Mouse (Mus musculus): ENCODE measurements around the gene Ccdc27. TPM values are rescaled to one million over a fixed set of nuclear protein-coding genes. Genes with fewer than 3 reads are reported as not detected.

The Ccdc27 gene
- polyA plus RNA-seq, 1 experiment from 2014 or later = 0.05 TPM

DNA sequence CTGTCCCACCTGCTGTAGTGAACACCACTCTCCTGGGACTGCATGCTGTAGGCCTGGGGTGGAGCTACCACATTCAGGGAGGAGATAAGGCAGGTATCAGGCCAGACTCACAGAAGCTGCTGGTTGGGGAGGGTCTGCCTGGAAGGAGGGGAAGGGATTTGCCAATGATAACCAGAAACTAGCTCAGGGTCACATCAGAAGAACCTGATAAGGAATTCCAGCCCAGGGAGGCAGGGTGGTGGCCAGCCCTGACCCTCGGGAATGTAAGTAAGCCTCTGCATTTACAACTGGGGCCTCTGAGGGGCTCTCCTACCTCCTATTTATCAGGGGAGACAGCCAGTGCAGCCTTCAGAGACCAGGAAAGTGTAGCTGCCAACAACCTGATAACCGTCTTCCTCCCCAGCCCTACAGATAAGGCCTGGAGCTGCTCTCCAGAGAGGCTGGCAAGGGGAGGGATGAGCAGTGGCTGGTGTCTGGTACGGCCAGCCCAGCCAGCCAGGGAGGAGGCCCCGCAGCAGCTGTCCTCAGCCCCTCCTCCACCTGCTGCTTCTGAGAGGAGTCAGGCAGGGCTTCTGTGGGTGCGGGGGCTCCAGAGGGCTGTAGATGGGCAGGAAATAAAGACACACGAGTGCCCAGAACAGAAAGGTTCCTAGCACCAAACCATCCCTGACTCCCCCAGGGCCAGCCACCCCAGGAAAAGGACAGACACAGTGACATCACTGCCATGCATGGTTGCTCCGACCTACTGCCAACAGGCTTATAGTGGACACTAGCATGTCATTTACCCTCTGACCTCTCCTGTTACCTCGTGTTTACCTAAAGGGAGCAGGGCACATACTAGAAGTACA lies 18.5 kb downstream of the Ccdc27 start:
- H3K27me3 ChIP-seq (ENCODE audit: insufficient read depth, low read length) = no peaks in the 10 kb centered on the region
- ATAC-seq (replicated peaks; ENCODE audit: low FRiP score, low read depth) = no peak
- H3K4me1 ChIP-seq (replicated peaks; ENCODE audit: insufficient read depth, low read length) = peaks cover 35% of the 10 kb centered on the region
- H3K27ac ChIP-seq = peak overlapping the region; percentile 88
- H3K9ac ChIP-seq (ENCODE audit: low read depth, low read length) = 0 out of 2 replicates have a peak overlapping the region, but pooled peaks have one; percentile 6
- DNase-seq (ENCODE audit: low spot score) = peak; percentile 25
- H3K36me3 ChIP-seq (ENCODE audit: insufficient read depth, low read length) = peaks cover 28% of the 10 kb centered on the region
- TF ChIP-seq CTCF (IDR thresholded peaks at IDR 0.05; ENCODE audit: low read depth) = no peak
- WGBS = 13% methylated on average over 8 of the region's 8 CpGs
- no peaks in the 10 kb centered on the region for H3K9me3 ChIP-seq (replicated peaks; ENCODE audit: low read length)
- peak overlapping the region; percentile 59; the same call in 1 of the 2 replicates for H3K4me2 ChIP-seq (ENCODE audit: low read length)
- H3K4me3 ChIP-seq (replicated peaks; ENCODE audit: low read depth, low read length) = no peak overlapping the region

DNA sequence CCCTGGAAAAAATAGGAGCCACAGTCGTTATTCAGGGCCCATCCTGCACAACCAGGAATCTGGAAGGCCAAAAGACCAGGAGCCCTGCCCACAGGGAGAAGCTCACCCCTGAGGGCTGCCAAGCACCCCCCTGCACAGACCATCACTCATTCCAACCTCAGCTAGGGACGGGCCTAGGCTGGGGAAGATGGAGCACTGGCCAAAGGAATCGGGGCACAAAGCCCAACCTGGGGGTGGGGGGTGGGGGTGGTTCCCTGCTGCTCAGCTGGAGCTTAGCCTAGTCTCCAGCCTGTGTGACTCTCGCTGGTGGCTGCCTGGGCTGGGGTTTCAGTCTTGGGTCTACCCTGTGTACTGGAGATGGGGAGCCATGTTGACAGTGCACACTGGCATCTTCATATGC lies 19.6 kb downstream of the Ccdc27 start:
- WGBS = 24% methylated on average over 4 of the region's 4 CpGs
- ATAC-seq (replicated peaks; ENCODE audit: low FRiP score, low read depth) (no peak), DNase-seq (ENCODE audit: low spot score) (no peak)
- no peak overlapping the region for H3K4me2 ChIP-seq (ENCODE audit: low read length)
- no peak for TF ChIP-seq CTCF (IDR thresholded peaks at IDR 0.05; ENCODE audit: low read depth)
- H3K9ac ChIP-seq (ENCODE audit: low read depth, low read length) = peak overlapping the region; percentile 19; the same call in 1 of the 2 replicates
- H3K9me3 ChIP-seq (replicated peaks; ENCODE audit: low read length) = no peaks in the 10 kb centered on the region
- peaks cover 35% of the 10 kb centered on the region for H3K4me1 ChIP-seq (replicated peaks; ENCODE audit: insufficient read depth, low read length)
- H3K27me3 ChIP-seq (ENCODE audit: insufficient read depth, low read length) = no peaks in the 10 kb centered on the region
- H3K4me3 ChIP-seq (replicated peaks; ENCODE audit: low read depth, low read length) = no peak overlapping the region
- peak overlapping the region; percentile 88 for H3K27ac ChIP-seq
- peaks cover 39% of the 10 kb centered on the region for H3K36me3 ChIP-seq (ENCODE audit: insufficient read depth, low read length)

DNA sequence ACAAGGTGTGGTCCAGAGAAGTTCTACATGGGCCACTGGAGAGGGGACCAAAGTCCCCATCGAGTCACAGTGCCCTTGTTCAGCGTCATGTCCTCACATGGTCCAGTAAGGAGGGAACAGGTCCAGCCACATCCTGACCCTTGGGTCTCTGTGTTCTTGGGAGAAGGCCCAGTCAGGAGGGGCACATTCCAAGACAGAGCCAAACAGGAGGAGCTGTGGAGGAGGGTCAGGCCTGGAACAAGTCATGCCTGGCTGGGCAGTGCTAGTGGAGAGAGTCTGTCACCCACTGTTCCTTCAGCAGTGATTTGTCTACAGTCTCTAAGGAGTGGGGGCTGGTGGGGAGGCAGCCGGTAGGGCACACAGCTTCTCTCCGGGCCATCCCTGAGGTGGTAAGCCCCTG lies 20.1 kb downstream of the Ccdc27 start:
- no peaks in the 10 kb centered on the region for H3K9me3 ChIP-seq (replicated peaks; ENCODE audit: low read length)
- peak overlapping the region; percentile 19; the same call in 1 of the 2 replicates for H3K9ac ChIP-seq (ENCODE audit: low read depth, low read length)
- peak; percentile 89 for DNase-seq (ENCODE audit: low spot score)
- peak; percentile 87 for ATAC-seq (replicated peaks; ENCODE audit: low FRiP score, low read depth)
- H3K4me2 ChIP-seq (ENCODE audit: low read length) = no peak overlapping the region
- WGBS = 30% methylated on average over 4 of the region's 4 CpGs
- no peak overlapping the region for H3K4me3 ChIP-seq (replicated peaks; ENCODE audit: low read depth, low read length)
- peak overlapping the region; percentile 88 for H3K27ac ChIP-seq
- H3K27me3 ChIP-seq (ENCODE audit: insufficient read depth, low read length) = no peaks in the 10 kb centered on the region
- no peak for TF ChIP-seq CTCF (IDR thresholded peaks at IDR 0.05; ENCODE audit: low read depth)
- H3K4me1 ChIP-seq (replicated peaks; ENCODE audit: insufficient read depth, low read length) = peaks cover 35% of the 10 kb centered on the region
- H3K36me3 ChIP-seq (ENCODE audit: insufficient read depth, low read length) = peaks cover 40% of the 10 kb centered on the region

DNA sequence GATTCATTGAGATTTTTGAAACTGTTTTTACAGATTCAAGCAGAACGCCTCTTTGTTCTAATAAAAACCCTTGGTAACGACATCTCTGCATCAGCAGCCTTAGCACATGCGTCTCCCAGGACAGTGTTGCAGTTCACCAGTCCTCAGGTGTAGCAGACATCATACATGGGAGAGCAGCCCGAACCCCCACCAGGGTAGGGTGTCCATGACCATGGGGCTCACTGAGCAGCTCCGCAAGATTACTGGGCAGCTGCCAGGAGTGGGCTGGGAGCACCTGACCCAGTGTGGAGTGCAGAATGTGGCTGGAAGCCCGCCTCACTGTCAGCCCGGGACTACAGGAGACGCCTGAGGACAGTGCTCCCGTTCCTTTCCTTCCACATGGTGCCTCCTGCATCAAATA lies 21.0 kb downstream of the Ccdc27 start:
- Histone ChIP-seq H3K4me2 (ENCODE audit: low read length) (no peak overlapping the region), H3K27ac (peak overlapping the region; percentile 88), H3K4me1 (replicated peaks; ENCODE audit: insufficient read depth, low read length) (peaks cover 31% of the 10 kb centered on the region), H3K27me3 (ENCODE audit: insufficient read depth, low read length) (no peaks in the 10 kb centered on the region), H3K36me3 (ENCODE audit: insufficient read depth, low read length) (peaks cover 49% of the 10 kb centered on the region), H3K9ac (ENCODE audit: low read depth, low read length) (no peak overlapping the region), H3K9me3 (replicated peaks; ENCODE audit: low read length) (no peaks in the 10 kb centered on the region), H3K4me3 (replicated peaks; ENCODE audit: low read depth, low read length) (no peak overlapping the region)
- WGBS = 91% methylated on average over 9 of the region's 9 CpGs
- no peak for TF ChIP-seq CTCF (IDR thresholded peaks at IDR 0.05; ENCODE audit: low read depth)
- ATAC-seq (replicated peaks; ENCODE audit: low FRiP score, low read depth) (no peak), DNase-seq (ENCODE audit: low spot score) (no peak)

DNA sequence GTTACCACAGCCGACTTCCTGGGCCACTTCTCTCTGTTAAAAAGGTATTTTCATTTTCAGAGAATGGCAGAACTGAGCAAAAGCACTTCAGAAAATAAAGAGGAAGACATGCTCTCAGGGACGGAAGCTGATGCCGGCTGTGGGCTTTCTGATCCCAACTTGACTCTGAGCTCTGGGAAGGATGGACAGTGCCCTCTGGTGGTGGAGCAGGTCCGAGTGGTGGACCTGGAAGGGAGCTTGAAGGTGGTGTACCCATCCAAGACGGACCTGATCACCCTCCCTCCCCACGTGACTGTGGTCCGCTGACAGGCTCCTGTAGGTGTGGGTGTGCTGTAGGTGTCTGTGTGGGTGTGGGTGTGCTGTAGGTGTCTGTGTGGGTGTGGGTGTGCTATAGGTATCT lies 22.9 kb downstream of the Ccdc27 start:
- Histone ChIP-seq H3K9ac (ENCODE audit: low read depth, low read length) (no peak overlapping the region), H3K27me3 (ENCODE audit: insufficient read depth, low read length) (no peaks in the 10 kb centered on the region), H3K9me3 (replicated peaks; ENCODE audit: low read length) (no peaks in the 10 kb centered on the region), H3K36me3 (ENCODE audit: insufficient read depth, low read length) (peaks cover 57% of the 10 kb centered on the region), H3K4me2 (ENCODE audit: low read length) (no peak overlapping the region), H3K4me1 (replicated peaks; ENCODE audit: insufficient read depth, low read length) (peaks cover 18% of the 10 kb centered on the region; the same call in 1 of the 2 replicates), H3K4me3 (replicated peaks; ENCODE audit: low read depth, low read length) (no peak overlapping the region), H3K27ac (no peak overlapping the region)
- 78% methylated on average over 7 of the region's 7 CpGs for WGBS
- ATAC-seq (replicated peaks; ENCODE audit: low FRiP score, low read depth) (no peak), DNase-seq (ENCODE audit: low spot score) (peak; percentile 30)
- TF ChIP-seq CTCF (IDR thresholded peaks at IDR 0.05; ENCODE audit: low read depth) = peak; percentile 69

DNA sequence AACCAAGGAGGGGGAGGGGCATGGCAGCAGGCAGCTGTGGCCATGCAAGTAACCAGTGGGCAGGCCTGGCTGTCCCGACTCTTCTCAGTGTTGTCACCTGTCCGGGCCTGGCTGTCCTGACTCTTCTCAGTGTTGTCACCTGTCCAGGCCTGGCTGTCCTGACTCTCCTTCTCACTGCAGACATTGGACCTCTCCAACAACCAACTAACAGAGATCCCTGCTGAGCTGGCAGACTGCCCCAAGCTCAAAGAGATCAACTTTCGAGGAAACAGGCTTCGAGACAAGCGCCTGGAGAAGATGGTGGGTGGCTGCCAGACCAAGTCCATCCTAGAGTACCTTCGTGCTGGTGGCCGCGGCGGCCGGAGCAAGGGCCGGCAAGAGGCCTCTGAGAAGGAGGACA lies 27.0 kb downstream of the Ccdc27 start:
- Histone ChIP-seq H3K27me3 (ENCODE audit: insufficient read depth, low read length) (no peaks in the 10 kb centered on the region), H3K27ac (no peak overlapping the region), H3K4me2 (ENCODE audit: low read length) (no peak overlapping the region), H3K9me3 (replicated peaks; ENCODE audit: low read length) (no peaks in the 10 kb centered on the region), H3K4me3 (replicated peaks; ENCODE audit: low read depth, low read length) (no peak overlapping the region), H3K36me3 (ENCODE audit: insufficient read depth, low read length) (peaks cover 43% of the 10 kb centered on the region), H3K4me1 (replicated peaks; ENCODE audit: insufficient read depth, low read length) (peaks cover 11% of the 10 kb centered on the region), H3K9ac (ENCODE audit: low read depth, low read length) (no peak overlapping the region)
- ATAC-seq (replicated peaks; ENCODE audit: low FRiP score, low read depth) = no peak
- WGBS = 94% methylated on average over 11 of the region's 11 CpGs
- no peak for TF ChIP-seq CTCF (IDR thresholded peaks at IDR 0.05; ENCODE audit: low read depth)
- DNase-seq (ENCODE audit: low spot score) = no peak
